Mouse (Mus musculus) kidney, embryonic 14.5 days (tissue): ENCODE results near the gene Irf2. TPM values are rescaled to one million over a fixed set of nuclear protein-coding genes. Genes with fewer than 3 reads are reported as not detected.

Experiments
- ATAC-seq: fragments of 200-750 bp; cut with Nextera tagmentation; 2 replicates; pipeline ENCODE4 v1.8.0; 2017; ENCODE audit warnings: moderate number of reproducible peaks, mild to moderate bottlenecking, moderate TSS enrichment, moderate library complexity; ENCODE audit not compliant: low FRiP score, low TSS enrichment
- H3K27ac ChIP-seq: fragments of 300-500 bp; sonication (generic); 2 replicates; pipeline ENCODE4 v1.5.1; 2014; ENCODE audit warnings: low read depth, mild to moderate bottlenecking, low read length, moderate library complexity, mixed read lengths
- H3K27me3 ChIP-seq: fragments of 300-500 bp; sonication (generic); 2 replicates; pipeline ENCODE4 v1.6.1; 2014; ENCODE audit warnings: mild to moderate bottlenecking, low read length; ENCODE audit not compliant: control insufficient read depth, insufficient read depth
- H3K36me3 ChIP-seq: fragments of 300-500 bp; sonication (generic); 2 replicates; pipeline ENCODE4 v1.6.1; 2014; ENCODE audit warnings: low read length, mixed read lengths; ENCODE audit not compliant: control insufficient read depth, insufficient read depth
- H3K4me1 ChIP-seq: fragments of 300-500 bp; sonication (generic); 2 replicates; pipeline ENCODE4 v1.6.1; 2014; ENCODE audit warnings: low read length, mixed read lengths; ENCODE audit not compliant: control insufficient read depth, insufficient read depth
- H3K4me2 ChIP-seq: fragments of 300-500 bp; sonication (generic); replicated peaks from 2 replicates; pipeline ENCODE4 v1.6.1; 2014; ENCODE audit warnings: low read depth, mild to moderate bottlenecking, low read length
- H3K4me3 ChIP-seq: fragments of 300-500 bp; sonication (generic); 2 replicates; pipeline ENCODE4 v1.5.1; 2014; ENCODE audit warnings: mild to moderate bottlenecking, low read length
- H3K9ac ChIP-seq: fragments of 300-500 bp; sonication (generic); 2 replicates; pipeline ENCODE4 v1.6.1; 2014; ENCODE audit warnings: low read depth, mild to moderate bottlenecking, low read length, moderate library complexity
- H3K9me3 ChIP-seq: fragments of 300-500 bp; sonication (generic); 2 replicates; pipeline ENCODE4 v1.6.1; 2016; ENCODE audit warnings: low read length; ENCODE audit not compliant: control insufficient read depth
- WGBS: fragments of 180-500 bp; shearing (Covaris S2); extraction: QIAGEN DNeasy Blood & Tissue Kit; methylation state at CpG from one replicate; pipeline ENCODE4 v1.1.7; 2014; 5-methylcytosine and 5-hydroxymethylcytosine counted together
- polyA plus RNA-seq: library from polyadenylated mRNA; unstranded; fragments of >200 nt; fragmentation: Nextera tagmentation; extraction: Ambion mirVana; gene quantifications from 2 replicates; pipeline ENCODE4 v1.2.1, GENCODE M21; 2014

The Irf2 gene
- polyA plus RNA-seq, 1 experiment from 2014 or later = 13.9 TPM

- ATAC-seq = no peak
- H3K4me3 ChIP-seq = no peak overlapping the region
- H3K36me3 ChIP-seq = no peaks in the 10 kb centered on the region
- H3K27ac ChIP-seq = no peak overlapping the region
- no peaks in the 10 kb centered on the region for H3K9me3 ChIP-seq
- no peak overlapping the region for H3K4me2 ChIP-seq
- H3K9ac ChIP-seq = no peak overlapping the region
- H3K4me1 ChIP-seq = no peaks in the 10 kb centered on the region
- no peaks in the 10 kb centered on the region for H3K27me3 ChIP-seq
- WGBS = 80% methylated on average over 3 of the region's 3 CpGs
Measured at GRCm38 (mm10) chr8:46736260-46736659, 3.3 kb upstream of the Irf2 start.

GRCm38 (mm10) chr8:46737421-46737820 is 2.1 kb upstream of the Irf2 start:
- peaks cover 9% of the 10 kb centered on the region for H3K4me1 ChIP-seq
- no peaks in the 10 kb centered on the region for H3K27me3 ChIP-seq
- no peak overlapping the region for H3K9ac ChIP-seq
- H3K27ac ChIP-seq = no peak overlapping the region
- no peaks in the 10 kb centered on the region for H3K36me3 ChIP-seq
- WGBS = 85% methylated on average over 10 of the region's 10 CpGs
- H3K4me2 ChIP-seq = no peak overlapping the region
- no peak overlapping the region for H3K4me3 ChIP-seq
- no peak for ATAC-seq
- no peaks in the 10 kb centered on the region for H3K9me3 ChIP-seq

GRCm38 (mm10) chr8:46737907-46738306 is 1.6 kb upstream of the Irf2 start:
- no peak overlapping the region for H3K4me2 ChIP-seq
- H3K27ac ChIP-seq = no peak overlapping the region
- WGBS = 89% methylated on average over 3 of the region's 3 CpGs

GRCm38 (mm10) chr8:46738601-46739000 is 931 bp upstream of the Irf2 start:
- Histone ChIP-seq H3K4me3 (peak overlapping the region; percentile 93), H3K27me3 (no peaks in the 10 kb centered on the region), H3K27ac (peak overlapping the region; percentile 95; the same call in 1 of the 2 replicates), H3K9ac (peak overlapping the region; percentile 97; the same call in 1 of the 2 replicates), H3K4me1 (peaks cover 16% of the 10 kb centered on the region), H3K9me3 (no peaks in the 10 kb centered on the region), H3K36me3 (no peaks in the 10 kb centered on the region), H3K4me2 (peak overlapping the region; percentile 74)
- 41% methylated on average over 5 of the region's 5 CpGs for WGBS
- no peak for ATAC-seq

More at GRCm38 (mm10) chr8:46737907-46738306, 1.6 kb upstream of the Irf2 start:
- no peak for ATAC-seq
- Histone ChIP-seq H3K36me3 (no peaks in the 10 kb centered on the region), H3K27me3 (no peaks in the 10 kb centered on the region), H3K9me3 (no peaks in the 10 kb centered on the region), H3K4me1 (peaks cover 14% of the 10 kb centered on the region), H3K9ac (no peak overlapping the region), H3K4me3 (no peak overlapping the region)

GRCm38 (mm10) chr8:46739956-46740512 is 502 bp downstream of the Irf2 start:
- Histone ChIP-seq H3K9ac (peak overlapping the region; percentile 97), H3K27me3 (no peaks in the 10 kb centered on the region), H3K36me3 (no peaks in the 10 kb centered on the region), H3K27ac (peak overlapping the region; percentile 95), H3K4me1 (peaks cover 16% of the 10 kb centered on the region), H3K4me2 (peak overlapping the region; percentile 74), H3K9me3 (no peaks in the 10 kb centered on the region), H3K4me3 (peak overlapping the region; percentile 93)
- WGBS = under 1% methylated on average over 22 of the region's 22 CpGs
- ATAC-seq = no peak; the same call in 1 of the 2 replicates

GRCm38 (mm10) chr8:46740513-46741280 is 1.2 kb downstream of the Irf2 start:
- Histone ChIP-seq H3K4me2 (peak overlapping the region; percentile 74), H3K27me3 (no peaks in the 10 kb centered on the region), H3K9ac (peak overlapping the region; percentile 97), H3K9me3 (no peaks in the 10 kb centered on the region), H3K36me3 (no peaks in the 10 kb centered on the region), H3K4me1 (peaks cover 16% of the 10 kb centered on the region), H3K27ac (peak overlapping the region; percentile 95), H3K4me3 (peak overlapping the region; percentile 93)
- ATAC-seq = peak; percentile 74
- WGBS = under 1% methylated on average over 94 of the region's 97 CpGs

GRCm38 (mm10) chr8:46741281-46741791 is 1.8 kb downstream of the Irf2 start:
- Histone ChIP-seq H3K4me3 (peak overlapping the region; percentile 93), H3K9ac (peak overlapping the region; percentile 97), H3K4me1 (peaks cover 16% of the 10 kb centered on the region), H3K27ac (peak overlapping the region; percentile 95), H3K27me3 (no peaks in the 10 kb centered on the region), H3K36me3 (no peaks in the 10 kb centered on the region), H3K9me3 (no peaks in the 10 kb centered on the region), H3K4me2 (peak overlapping the region; percentile 74)
- under 1% methylated on average over 28 of the region's 28 CpGs for WGBS
- ATAC-seq = peak; percentile 22; the same call in 1 of the 2 replicates

- H3K9ac ChIP-seq = peak overlapping the region; percentile 97; the same call in 1 of the 2 replicates
- WGBS = 41% methylated on average over 8 of the region's 8 CpGs
- no peaks in the 10 kb centered on the region for H3K9me3 ChIP-seq
- peaks cover 16% of the 10 kb centered on the region for H3K4me1 ChIP-seq
- peak overlapping the region; percentile 74 for H3K4me2 ChIP-seq
- H3K27ac ChIP-seq = peak overlapping the region; percentile 95; the same call in 1 of the 2 replicates
- no peaks in the 10 kb centered on the region for H3K36me3 ChIP-seq
- H3K4me3 ChIP-seq = peak overlapping the region; percentile 93
- ATAC-seq = no peak
- H3K27me3 ChIP-seq = no peaks in the 10 kb centered on the region
Measured at GRCm38 (mm10) chr8:46741991-46742690, 2.6 kb downstream of the Irf2 start.
